Mouse (Mus musculus) brown adipose tissue, adult 24 weeks (tissue): ENCODE measurements at regions not wholly inside any gene's neighbourhood (a gene's known extent, or its start where the extent isn't known, plus 50 kb on each side); places are given as distances from the start of the nearest gene placed in this dataset.
"Not testable (repeated sequence)": the region's sequence is repeated elsewhere in the genome, so short reads cannot be mapped to it uniquely, and the experiment has no call there.

ENCODE experiments used
- H3K27ac ChIP-seq: fragments of 200-500 bp; replicated peaks from 2 replicates; pipeline ENCODE4 v1.5.1; 2012; ENCODE audit warnings: low read depth, mild to moderate bottlenecking, low read length
- H3K4me1 ChIP-seq: fragments of 200-500 bp; 2 replicates; pipeline ENCODE4 v1.6.1; 2012; ENCODE audit warnings: low read length, mixed read lengths; ENCODE audit not compliant: control insufficient read depth, insufficient read depth, insufficient read length
- H3K4me3 ChIP-seq: fragments of 200-500 bp; 2 replicates; pipeline ENCODE4 v1.5.1; 2012; ENCODE audit warnings: low read depth, mild to moderate bottlenecking, low read length, moderate library complexity; ENCODE audit not compliant: insufficient read depth

DNA sequence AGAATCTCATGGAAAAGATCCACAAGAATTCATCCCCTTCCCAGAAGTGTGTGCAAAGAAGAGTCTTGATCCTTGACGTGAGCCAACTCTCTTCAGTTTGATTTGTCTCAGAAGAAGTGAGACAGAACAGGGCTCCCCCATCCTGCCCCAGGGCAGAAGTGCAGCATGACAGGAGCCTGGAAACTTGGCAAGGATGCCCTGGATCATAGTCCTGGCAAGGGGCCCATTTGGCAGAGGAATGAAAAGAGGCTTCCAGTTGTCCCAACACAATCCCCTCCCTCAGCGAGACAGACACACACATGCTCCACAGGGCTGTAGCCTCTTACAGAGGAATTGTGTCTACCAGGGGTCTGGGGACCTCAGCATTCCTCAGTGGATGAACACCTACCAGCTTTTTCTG is 102.7 kb downstream of the Ptpn20 start:
- Histone ChIP-seq H3K4me3 (no peak overlapping the region), H3K4me1 (no peaks in the 10 kb centered on the region), H3K27ac (no peak overlapping the region)

DNA sequence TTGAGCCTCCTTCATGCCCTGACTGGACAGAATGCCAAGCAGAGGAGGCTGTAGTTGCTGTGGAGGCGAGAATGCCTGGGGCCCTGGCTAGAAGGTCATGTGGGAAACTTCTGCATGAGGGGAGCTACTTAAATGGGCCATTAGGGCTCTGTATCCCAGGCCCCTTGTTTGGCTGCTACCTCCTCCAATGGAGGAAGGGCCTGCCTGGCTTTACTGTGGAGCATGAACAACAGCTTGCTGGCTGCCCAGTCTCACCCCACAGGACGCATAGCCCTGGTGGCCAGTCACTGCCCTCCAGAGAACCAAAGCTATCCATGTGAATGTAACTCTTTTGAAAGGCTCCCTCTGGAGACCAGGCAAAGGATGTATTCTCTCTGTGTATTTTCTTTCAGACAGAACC is 105.2 kb downstream of the Ptpn20 start:
- Histone ChIP-seq H3K4me1 (no peaks in the 10 kb centered on the region), H3K27ac (no peak overlapping the region), H3K4me3 (no peak overlapping the region)

DNA sequence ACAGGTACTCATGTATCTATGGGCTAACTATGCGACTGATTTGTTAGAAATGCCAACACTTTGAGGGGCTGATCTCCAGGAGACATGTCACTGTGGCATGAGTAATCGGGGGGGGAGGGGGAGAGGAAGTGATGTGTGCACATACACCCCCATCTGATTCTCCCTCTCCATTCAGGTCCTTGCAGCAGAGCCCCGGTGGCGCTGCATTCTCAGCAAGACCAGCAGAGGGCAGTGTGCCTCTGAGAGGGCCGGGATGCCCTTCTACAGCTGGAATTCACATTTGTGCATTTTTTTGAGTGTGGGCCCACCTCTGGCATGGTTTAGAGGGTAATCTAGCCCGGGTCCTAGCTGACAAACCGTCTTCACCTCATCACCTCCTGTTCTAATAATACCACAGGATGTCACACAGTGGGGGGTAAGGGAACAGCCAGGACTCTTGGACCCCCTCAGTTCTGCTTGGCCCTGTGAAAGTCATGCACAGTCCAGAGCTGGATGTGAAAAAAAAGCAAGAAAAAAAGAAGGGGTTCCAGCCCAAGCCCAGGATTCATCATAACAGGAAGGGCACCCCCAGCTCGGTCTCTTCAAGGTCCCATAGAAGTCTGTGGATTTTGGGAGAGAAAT is 106.5 kb downstream of the Ptpn20 start:
- Histone ChIP-seq H3K4me3 (no peak overlapping the region), H3K27ac (no peak overlapping the region), H3K4me1 (no peaks in the 10 kb centered on the region)

DNA sequence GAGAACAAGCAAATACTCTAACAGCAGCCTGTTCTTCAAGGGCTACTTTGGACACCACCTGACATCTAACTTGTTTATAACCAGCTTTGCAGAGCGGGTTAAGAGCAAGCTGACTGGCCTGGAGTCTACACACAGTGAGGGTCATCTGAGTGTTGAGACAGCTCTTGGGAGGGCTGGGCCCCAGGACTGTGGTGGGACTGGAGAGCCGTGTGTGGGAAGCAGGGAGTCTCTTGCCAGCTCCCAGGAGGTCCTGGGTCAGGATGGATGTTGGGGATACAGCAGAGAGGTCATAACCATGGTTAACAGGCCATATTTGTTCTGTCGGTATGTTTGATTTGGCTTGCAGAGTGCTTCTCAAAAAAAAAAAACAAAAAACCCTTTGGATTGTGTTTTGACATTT is 107.8 kb downstream of the Ptpn20 start:
- no peak overlapping the region for H3K4me3 ChIP-seq
- no peak overlapping the region for H3K27ac ChIP-seq

DNA sequence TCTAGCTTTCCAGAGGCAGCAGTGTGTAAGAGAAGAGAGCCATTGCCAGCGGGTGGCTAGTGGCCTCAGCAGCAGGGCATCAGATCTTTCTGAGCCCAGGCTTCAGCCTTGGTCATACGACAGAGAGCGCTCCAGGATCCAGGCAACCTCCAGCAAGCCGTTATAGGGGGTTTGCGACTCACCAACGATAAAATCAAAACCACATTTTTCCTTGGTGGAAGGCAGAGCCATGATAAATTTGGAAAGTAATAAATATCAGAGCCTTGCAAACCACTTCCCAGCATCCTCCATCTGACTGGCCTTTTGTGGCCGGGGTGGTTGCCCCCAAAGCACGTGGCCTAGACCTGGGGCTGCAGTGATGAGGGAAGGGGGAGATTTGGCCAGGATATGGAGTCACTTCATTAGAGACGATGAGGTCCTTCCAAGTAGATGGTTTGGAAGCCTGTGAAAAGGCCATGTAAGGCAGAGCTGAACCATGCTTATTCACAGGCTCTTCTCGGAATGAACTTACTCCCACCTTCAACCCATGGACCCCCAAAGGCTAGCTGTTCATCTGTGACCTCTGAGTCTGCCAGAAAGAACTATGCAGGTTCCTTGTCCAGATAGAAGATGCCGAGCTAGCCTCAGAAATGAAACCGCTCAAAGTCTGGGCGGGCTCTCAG is 110.9 kb downstream of the Ptpn20 start:
- Histone ChIP-seq H3K27ac (no peak overlapping the region), H3K4me1 (no peaks in the 10 kb centered on the region), H3K4me3 (no peak overlapping the region)

More for the DNA sequence above, 107.8 kb downstream of the Ptpn20 start:
- H3K4me1 ChIP-seq: no peaks in the 10 kb centered on the region

DNA sequence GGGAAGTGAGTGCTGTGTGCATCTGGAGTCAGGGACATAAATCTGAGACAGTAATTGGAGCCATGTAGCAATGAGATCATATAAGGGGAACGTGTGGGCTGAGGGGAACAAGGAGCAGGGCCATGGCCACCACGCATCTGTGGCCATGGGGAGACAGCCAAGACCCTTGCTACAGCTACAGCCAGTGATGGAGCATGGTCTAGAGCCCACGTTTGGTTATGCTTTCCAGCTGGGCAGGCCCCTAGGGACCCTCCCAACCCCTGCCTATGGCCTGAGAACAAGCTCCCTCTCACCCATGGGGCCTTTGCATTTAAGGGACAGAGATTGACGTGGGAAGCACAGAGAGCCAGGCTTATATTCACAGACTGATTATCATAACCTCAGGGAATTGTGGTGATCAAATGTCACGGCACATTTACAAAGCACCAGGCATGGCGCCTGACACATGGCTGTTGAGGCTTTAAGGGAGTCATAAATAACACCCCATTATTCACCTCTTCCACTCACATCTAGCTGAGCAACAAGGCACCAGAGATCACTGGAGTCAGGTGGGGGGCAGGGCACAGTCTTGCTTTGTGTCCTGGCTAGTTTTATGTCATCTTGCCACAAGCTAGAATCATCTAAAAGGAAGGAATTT is 118.8 kb downstream of the Ptpn20 start:
- no peak overlapping the region for H3K4me3 ChIP-seq
- H3K4me1 ChIP-seq: no peaks in the 10 kb centered on the region

DNA sequence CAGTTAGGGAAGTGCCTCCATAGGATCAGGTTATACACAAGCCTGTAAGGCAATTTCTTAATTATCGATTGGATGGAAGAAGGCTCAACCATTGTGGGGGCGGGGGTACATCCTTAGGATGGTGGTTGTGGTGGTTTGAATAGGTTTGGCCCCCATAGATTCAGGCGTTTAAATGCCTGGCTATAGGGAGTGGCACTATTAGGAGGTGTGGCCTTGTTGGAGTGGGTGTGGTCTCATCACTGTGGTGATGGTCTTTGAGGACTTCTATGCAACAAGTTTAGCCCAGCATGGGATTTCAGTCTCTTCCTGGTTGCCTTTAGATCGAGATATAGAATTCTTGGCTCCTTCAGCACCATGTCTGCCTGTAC is 119.3 kb downstream of the Ptpn20 start:
- Histone ChIP-seq H3K4me1 (no peaks in the 10 kb centered on the region), H3K4me3 (no peak overlapping the region), H3K27ac (no peak overlapping the region)

More for the DNA sequence above, 118.8 kb downstream of the Ptpn20 start:
- no peak overlapping the region for H3K27ac ChIP-seq

DNA sequence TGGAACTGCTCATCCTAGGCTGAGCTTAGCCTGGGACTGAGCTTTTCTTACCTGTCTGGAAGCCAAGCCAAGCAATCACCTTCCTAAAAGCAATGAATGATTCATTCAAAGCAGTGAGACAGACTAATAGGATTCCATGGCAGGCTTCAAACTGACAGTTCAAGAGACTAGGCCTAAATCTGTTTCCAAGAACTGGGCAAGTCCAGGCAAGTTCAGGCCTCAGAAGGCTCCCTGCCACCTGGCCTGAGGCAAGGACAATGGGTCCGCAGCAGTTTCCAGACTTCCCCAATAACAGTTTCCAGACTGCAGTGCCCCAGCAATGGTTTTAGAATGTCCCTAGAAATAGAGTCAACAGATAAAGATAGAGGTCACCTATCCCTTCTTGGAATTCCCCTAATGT is 123.5 kb downstream of the Ptpn20 start:
- no peak overlapping the region for H3K4me3 ChIP-seq
- H3K4me1 ChIP-seq: no peaks in the 10 kb centered on the region
- H3K27ac ChIP-seq: no peak overlapping the region

DNA sequence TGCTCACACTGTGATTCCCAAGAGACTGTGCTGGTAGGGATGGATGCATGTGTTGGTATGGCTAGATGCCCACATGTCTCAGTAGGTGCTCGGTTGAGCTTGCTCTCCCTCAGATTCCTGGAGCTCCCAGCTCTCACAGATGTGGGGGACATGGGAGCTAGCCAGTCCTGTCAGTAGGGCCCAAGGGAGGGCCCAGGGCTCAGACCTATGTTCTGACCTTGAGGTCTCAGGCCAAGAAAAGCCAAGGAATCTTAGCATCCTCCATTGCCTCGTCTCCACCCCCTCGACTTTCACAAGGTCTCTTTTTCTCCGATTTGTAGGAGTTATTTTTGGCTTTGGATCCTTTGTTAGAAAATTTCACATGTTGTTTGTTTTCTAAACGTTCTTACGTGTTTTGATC is 130.6 kb downstream of the Ptpn20 start:
- Histone ChIP-seq H3K27ac (no peak overlapping the region), H3K4me1 (no peaks in the 10 kb centered on the region), H3K4me3 (no peak overlapping the region)

DNA sequence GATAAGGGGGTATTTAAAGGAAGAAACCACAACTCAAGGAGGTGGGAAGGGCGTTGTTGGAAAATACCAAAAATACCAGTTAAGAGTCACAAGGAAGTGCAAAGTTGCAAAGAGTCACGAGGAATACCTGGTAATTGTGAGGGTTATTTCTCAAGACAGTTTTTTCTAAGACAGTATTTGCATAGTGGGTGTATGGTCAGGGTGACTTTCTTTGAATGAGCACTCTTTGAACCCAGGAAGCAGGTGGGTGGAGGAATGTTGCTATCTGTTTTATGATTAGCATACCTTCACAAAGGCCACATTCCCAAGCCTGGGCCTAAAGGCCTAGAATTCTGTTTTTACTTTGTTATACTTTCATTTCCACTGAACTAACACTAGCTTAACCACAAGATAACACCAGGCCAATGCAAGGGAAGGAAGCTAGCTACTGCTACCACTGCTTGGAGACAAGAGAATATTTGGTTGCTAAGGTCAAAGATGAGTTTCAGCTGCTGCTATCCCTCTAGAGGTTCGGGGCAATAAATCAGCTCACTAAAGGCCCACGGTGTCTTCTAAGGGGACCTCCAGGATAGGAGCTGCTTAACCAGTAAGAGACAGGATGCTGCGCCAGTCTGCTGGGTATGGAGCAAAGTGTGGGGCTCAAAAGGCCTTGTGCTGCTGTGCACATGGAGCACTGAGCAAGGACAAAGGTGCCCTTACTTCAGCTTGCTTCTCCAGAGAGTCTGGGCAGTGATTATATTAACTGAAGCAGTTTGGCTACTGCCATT is 133.6 kb downstream of the Ptpn20 start:
- H3K27ac ChIP-seq, H3K4me3 ChIP-seq, H3K4me1 ChIP-seq: not testable (repeated sequence)

DNA sequence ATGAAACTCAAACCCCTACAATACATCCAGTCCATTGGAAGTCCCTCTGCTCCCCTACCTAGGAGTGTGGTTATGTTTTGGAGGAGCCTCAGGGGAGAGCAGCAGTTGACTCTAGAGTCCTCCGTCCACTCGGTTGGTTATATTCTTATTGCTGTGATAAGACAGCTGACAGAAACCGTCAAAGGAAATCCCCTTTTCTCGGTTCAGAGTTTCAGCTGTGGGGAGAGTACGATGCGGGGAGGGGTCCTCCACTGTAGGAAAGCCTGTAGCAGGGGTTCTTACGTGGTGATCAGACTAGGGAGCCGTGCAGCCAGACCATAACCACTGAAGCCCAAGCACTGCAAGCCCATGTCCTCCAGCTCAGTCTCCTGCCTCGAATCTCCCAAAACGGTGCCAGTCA is 137.5 kb downstream of the Ptpn20 start:
- no peak overlapping the region for H3K27ac ChIP-seq

DNA sequence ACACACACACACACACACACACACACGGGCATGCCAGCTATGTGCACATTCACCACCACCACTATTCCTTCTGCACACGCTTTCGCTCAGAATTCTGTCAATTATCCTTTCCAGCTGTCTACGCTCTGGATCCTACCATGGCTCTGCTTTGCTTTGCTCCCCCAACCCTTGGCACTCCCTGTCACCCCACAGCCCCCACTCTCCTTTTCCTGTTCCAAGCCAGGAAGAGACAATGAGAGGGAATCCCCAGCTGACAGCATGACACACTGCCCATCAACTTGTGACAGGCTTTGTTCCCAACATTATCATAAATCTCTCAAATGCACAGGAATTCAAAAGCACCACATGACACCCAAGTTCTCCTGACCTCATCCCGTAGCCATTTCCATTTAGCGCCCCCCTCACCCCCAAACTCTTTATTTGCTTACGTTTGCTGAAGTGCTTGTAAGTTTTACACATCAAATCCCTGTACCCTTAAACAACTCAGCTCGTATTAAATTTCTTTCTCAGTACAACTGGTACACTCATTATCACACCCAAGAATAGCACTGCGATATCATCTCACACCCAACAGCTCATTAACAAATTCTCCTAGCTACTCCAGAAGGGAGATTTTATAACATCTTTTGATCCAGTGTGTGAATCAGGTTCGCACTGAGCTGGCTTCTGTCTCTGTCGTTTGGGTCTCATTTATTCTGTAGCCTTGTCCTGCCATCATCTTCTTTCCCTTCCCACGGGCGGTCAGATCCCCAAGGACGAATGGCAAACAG is 140.3 kb downstream of the Ptpn20 start:
- H3K4me1 ChIP-seq: no peaks in the 10 kb centered on the region
- no peak overlapping the region for H3K4me3 ChIP-seq
- H3K27ac ChIP-seq: no peak overlapping the region

More for the DNA sequence above, 137.5 kb downstream of the Ptpn20 start:
- Histone ChIP-seq H3K4me3 (no peak overlapping the region), H3K4me1 (no peaks in the 10 kb centered on the region)

DNA sequence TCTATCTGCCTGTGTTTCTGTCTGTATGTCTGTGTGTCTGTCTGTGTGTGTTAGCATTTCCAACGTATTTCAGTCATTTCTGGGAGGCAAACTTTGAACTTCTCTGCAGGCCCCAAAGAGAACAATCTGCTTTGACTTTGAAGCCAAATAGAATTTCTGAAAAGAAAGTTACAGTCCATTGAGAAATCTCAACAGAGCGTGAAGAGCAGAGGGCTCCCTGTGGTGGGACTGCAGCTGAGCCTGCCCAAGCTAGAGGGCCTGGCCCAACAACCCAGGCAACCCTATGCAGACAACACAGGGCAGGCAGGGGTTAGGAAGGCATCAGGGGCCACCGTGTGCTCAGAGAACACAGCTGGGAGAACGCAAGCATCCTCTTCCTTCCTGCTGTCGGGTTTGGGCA is 143.7 kb downstream of the Ptpn20 start:
- no peak overlapping the region for H3K4me3 ChIP-seq
- H3K27ac ChIP-seq: no peak overlapping the region
- H3K4me1 ChIP-seq: no peaks in the 10 kb centered on the region

DNA sequence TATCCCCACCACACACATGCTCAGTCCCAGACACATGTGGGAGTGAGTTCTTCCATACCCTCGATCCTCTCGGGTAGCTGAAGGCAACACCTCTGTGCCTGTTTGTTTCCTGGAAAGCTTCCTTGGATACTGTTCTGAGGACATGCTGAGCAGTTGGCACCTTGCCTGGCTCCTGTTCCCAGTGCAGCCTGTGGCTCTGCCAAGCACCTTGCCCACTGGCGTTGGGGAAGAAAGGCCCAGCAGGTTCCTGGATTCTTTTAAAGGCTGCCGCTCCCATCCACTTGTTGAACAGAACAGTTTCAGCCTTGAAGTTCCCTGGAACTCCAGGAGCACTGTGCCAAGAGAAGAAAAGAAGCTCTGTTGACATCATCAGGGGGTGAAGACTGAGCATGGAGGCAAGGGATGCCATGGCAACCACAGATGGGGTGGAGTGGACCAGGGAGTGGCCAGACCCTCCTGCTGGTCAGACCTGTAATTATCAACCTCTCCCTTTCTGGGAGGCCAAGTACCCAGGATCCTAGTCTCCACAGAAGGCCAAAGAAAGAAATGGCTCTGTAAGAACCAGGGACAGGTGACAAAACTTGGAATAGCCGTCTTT is 145.5 kb downstream of the Ptpn20 start:
- no peak overlapping the region for H3K4me3 ChIP-seq
- no peak overlapping the region for H3K27ac ChIP-seq
- no peaks in the 10 kb centered on the region for H3K4me1 ChIP-seq
